Mouse (Mus musculus) gastrocnemius, postnatal 14 days (tissue): ENCODE measurements around the gene Tmem107. TPM values are rescaled to one million over a fixed set of nuclear protein-coding genes. Genes with fewer than 3 reads are reported as not detected.

Source experiments
- DNase-seq: peaks from one replicate; pipeline ENCODE4 v3.0.0; 2021; ENCODE audit warnings: mixed read lengths
- intact Hi-C: fragments of 180-260 bp; cut with DNase I; formaldehyde crosslinking; loops from one replicate; pipeline ENCODE4 v1.15.1; 2025; ENCODE audit warnings: low total_unique reads
- total RNA-seq, 2 experiments: library from RNA; stranded (reverse); gene quantifications; 2 replicates each; pipeline ENCODE4 v1.2.3; 2021

The Tmem107 gene
- total RNA-seq, 2 experiments from 2014 or later, result 2.9 to 4.7 TPM

DNA sequence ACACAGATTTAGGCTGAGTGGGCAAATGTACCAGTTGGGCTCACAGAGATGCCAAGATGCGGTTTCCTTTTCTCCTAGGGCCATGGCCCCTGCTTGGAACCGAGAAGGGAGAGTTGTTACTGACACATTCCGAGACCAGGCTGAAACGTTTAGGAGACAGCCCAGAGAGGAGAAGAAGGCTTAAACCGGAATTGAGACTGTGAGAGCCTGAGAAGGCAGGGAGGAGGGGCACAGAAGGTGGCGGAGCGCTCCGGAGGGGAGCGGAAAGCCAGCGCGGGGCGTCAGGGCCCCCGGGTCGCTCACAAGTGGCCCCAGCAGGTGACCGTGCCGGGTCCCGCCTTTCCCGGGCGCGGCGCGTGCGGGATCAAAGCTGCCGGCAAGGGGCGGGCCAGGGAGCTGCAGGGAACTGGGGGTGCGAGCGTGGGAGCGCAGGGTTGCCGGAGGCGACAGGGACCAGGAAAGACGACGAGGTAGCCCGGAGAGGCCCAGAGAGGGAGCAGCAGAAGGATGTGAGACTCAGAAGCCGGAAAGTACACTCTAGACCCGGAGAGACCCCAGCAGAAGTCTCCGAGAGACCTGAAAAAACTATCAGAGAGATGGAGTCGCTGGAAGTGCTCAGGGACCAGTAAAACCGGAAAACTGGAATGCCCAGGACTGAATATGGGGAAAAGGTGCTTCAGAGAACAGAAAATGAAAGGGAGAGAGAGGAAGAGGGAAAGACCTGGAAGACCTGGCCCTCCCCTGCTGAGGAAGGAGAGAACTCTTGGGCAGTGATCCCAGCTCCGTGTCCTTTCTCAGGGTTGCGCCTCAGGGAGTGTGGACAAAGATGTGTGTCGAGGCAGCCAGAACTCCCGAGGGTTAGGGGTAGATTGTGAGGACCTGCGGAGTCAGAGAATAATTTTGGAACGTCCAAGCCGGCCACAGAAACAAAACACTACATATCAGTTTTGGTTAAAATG lies 47.4 kb downstream of the Tmem107 start:
- intact Hi-C loops, result no loop called here
- DNase-seq, result no peak

DNA sequence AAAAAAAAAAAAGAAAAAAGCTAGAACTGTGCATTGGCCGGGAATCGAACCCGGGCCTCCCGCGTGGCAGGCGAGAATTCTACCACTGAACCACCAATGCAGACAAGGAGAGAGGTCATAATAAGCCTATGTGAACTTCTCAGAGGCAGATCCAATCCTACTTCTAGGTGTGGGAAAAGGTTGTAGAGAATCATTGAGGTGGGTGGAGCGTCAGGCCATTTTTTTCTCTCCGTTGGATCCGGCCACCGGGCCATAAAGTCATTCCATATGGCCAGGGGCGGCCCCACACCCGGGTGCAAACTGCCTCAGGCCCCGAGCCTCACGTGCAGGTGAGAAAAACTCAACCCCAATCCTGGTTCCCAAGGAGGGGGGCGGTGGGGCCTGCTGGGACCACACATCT lies 48.2 kb downstream of the Tmem107 start:
- intact Hi-C loops, result no loop called here
- no peak for DNase-seq

DNA sequence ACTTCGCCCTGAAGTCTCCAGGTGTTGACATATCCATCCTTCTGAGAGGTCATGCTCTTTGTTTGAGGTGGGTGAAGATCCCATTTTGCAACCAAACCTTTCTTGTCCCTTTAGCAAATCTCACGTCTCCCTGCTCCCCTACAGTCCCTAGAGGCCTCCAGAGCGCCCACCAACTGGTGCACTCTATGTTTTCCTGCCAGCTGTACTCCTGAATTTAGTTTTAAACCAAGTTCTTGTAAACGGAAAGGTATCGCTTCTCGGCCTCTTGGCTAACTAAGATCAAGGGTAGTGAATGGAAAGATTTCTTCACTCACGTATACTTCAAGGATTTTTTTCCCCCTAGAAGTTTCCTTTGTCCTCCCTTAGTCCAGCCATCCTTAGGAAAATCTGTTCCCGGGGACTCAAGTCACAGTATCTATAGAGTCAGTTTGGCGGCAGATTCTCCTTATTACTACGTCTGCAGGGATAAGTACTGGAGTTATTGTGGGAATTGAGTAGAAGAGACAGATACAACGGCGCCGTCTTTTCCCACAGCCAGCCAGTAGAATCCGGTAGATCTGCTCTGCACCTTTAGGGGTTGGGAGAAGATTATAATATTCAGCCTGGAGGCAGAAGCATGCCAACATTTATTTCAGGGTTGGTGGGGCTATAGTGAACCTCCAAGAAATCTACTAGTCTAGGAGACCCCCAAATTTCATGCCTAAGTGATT lies 49.0 kb downstream of the Tmem107 start:
- no peak for DNase-seq
- intact Hi-C loops, result loop anchor here (5.0 kb wide), 1 partner anchor 52 kb away; no protein-coding TSS in a partner anchor

DNA sequence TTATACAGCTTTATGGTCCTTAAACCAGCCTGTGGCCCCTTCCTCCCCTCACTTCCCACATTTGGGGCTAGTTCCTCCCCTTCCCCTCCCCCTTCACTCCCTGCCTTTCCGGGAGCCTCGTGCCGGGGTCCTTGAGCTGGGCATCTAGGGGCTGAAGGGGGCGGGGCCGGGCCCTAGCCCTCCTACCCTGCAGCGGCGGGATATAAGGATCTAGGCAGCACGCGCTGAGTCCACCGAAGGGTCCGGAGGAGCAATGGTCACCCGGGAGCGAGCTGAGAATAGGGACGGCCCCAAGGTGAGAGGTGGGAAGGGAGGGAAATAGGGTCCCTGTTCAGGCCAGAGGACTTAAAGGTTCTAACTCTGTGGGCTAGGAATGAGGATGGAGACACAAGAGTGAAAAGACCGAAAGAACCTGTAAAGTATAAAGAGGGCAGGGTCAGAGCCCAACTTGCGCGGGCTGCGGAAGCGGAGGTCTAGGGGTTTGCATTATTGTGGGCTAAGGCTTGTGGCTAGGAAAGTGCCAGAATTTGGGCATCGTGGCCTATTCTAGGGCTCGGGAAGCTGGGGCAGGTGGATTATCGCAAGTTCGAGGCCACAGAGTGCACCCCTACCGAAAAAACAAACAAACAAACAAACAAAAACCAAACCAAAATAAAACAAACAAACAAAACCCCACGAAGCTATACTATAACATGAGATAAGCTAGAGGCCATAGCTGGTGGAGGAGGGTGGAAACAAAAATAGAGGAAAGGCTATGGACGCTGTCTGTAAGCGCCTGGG lies 49.8 kb downstream of the Tmem107 start, which contains the start of gene Hes7:
Gene Hes7, plus strand, starts transcription at position 184 of the 780 bp plus-strand sequence.
- no peak for DNase-seq
- intact Hi-C loops, result loop anchor here (5.0 kb wide), 1 partner anchor 53 kb away; no protein-coding TSS in a partner anchor

DNA sequence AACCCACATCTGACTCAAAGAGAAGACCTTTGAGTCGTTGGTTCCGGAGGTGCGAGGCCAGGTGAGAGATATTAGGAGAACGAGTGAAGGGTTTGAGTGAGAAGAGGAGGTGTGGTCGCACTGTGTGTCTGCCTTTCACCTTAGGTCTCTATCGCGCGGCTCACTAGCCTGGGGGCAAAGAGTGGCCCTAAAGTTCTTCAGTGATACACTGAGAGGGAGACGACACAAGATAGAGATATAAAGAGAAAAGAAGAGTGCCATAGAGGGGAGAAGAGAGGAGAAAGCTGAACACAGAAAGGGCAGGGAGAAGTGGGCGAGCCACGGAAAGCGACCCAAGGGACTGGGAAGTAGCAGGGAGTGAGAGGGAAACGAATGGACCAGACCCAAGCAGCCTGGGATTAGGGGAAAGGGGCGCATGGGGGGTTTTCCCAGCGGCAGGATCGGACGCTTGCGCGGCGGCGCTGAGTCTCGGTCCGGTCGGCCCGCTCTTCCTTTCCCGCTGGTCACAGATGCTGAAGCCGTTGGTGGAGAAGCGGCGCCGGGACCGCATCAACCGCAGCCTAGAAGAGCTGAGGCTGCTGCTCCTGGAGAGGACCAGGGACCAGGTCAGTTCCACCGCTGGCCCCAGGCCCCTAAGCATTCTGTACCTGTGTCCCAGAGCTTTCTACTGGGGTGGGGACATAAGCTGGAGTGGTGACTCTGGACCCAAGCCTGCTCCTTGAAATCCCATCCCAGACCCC lies 50.6 kb downstream of the Tmem107 start:
- DNase-seq, result no peak
- intact Hi-C loops, result loop anchor here (5.0 kb wide), 1 partner anchor 54 kb away; no protein-coding TSS in a partner anchor

DNA sequence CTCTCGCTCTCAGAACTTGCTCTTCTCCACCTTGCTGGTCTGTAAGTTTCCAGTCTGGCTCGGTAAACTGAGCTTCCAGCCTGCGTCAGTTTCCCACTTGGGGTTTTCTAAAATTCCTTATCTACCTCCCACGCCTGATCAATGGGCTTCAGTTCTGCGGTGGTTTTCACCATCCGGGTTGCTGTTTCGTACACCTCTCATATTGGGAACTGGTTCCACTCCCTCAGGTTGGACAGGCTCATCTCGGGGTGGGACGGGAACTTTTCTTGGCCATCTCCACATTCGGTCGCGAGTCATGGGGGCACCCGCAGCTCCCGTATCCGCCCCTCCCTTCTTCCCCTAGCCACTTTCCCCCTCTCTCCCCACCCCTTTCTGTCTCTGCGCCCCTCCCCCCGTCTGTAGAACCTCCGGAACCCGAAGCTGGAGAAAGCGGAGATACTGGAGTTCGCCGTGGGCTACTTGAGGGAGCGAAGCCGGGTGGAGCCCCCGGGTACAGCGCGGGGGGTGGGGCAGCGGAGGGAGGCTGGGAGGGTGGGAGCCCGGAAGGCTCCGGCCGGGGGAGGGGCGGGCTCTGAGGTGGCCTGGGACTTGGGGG lies 51.2 kb downstream of the Tmem107 start:
- no peak for DNase-seq
- intact Hi-C loops, result loop anchor here (5.0 kb wide), 1 partner anchor 55 kb away; no protein-coding TSS in a partner anchor

DNA sequence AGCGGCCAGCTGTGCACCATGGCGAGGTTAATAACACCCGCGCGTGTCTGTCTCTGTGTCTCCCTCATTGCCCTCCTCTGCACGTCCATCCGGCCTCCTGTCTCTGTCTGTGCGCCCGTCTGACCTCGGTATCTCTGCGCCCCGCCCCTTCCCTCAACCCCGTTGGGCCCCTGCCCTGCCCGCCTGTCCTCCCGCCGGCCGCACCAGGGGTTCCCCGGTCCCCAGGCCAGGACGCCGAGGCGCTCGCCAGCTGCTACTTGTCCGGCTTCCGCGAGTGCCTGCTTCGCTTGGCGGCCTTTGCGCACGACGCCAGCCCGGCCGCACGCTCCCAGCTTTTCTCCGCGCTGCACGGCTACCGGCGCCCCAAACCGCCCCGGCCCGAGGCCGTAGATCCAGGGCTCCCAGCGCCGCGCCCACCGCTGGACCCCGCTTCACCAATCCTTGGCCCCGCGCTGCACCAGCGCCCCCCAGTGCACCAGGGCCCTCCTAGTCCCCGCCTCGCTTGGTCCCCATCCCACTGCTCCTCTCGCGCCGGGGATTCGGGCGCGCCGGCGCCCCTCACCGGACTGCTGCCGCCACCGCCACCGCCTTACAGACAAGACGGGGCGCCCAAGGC lies 51.8 kb downstream of the Tmem107 start, which contains the start of gene 9130213A22Rik:
Gene 9130213A22Rik, minus strand, starts transcription at position 254 of the 616 bp plus-strand sequence.
- intact Hi-C loops, result loop anchor here (5.0 kb wide), 1 partner anchor 55 kb away; no protein-coding TSS in a partner anchor
- DNase-seq, result peak; percentile 93

Other genes starting within 250 kb of the Tmem107 start
- gene Ndel1, start 198.9 kb upstream of the Tmem107 start, total RNA-seq, result 10 to 100 TPM; 54.3 to 61.1 TPM
- not detected for gene Rnf222, start 182.3 kb upstream of the Tmem107 start, total RNA-seq
- gene Rpl26, start 169.2 kb upstream of the Tmem107 start, total RNA-seq, result 100 to 1,000 TPM; 791 to 878 TPM
- not detected for gene Odf4, start 143.7 kb upstream of the Tmem107 start, total RNA-seq
- gene Arhgef15, start 113.3 kb upstream of the Tmem107 start, total RNA-seq, result 10 to 100 TPM; 10.7 to 13.8 TPM
- gene Slc25a35, start 102.7 kb upstream of the Tmem107 start, total RNA-seq, result 1 to 10 TPM; 4.3 to 5.7 TPM
- 10 to 100 TPM; 54.2 to 57.7 TPM for gene Rangrf, start 95.6 kb upstream of the Tmem107 start, total RNA-seq
- 1 to 10 TPM; 5.6 to 7.3 TPM for gene Pfas, start 62.3 kb upstream of the Tmem107 start, total RNA-seq
- 1 to 10 TPM; 7.5 to 8.1 TPM for gene Ctc1, start 54.9 kb upstream of the Tmem107 start, total RNA-seq
- gene Aurkb, start 25.2 kb upstream of the Tmem107 start, total RNA-seq, result 1 to 10 TPM; 4.2 to 4.4 TPM
- 10 to 100 TPM; 13.5 to 14.3 TPM for gene Borcs6, start 11.1 kb upstream of the Tmem107 start, total RNA-seq
- gene Vamp2, start 17.7 kb downstream of the Tmem107 start, total RNA-seq, result 10 to 100 TPM; 37.9 to 39.7 TPM
- gene Per1, start 24.4 kb downstream of the Tmem107 start, total RNA-seq, result 10 to 100 TPM; 22.1 to 77.5 TPM
- gene Hes7, start 49.6 kb downstream of the Tmem107 start, total RNA-seq, result under 1 TPM in 1 of 2 experiments, not detected in 1; 0.10 TPM
- gene 9130213A22Rik, start 51.8 kb downstream of the Tmem107 start, total RNA-seq, result under 1 TPM in 1 of 2 experiments, not detected in 1; 0.18 TPM
- gene Aloxe3, start 55.1 kb downstream of the Tmem107 start, total RNA-seq, result not detected
- gene Alox12b, start 86.2 kb downstream of the Tmem107 start, total RNA-seq, result not detected
- gene Alox8, start 127.0 kb downstream of the Tmem107 start, total RNA-seq, result not detected
- not detected for gene Gucy2e, start 166.2 kb downstream of the Tmem107 start, total RNA-seq